Mouse (Mus musculus) kidney, adult 2 months (tissue): ENCODE data around the gene Cdc14a. TPM values are rescaled to one million over a fixed set of nuclear protein-coding genes. Genes with fewer than 3 reads are reported as not detected.
A peak's percentile ranks its signal among the peaks of the same experiment; 100 is the strongest.

ENCODE experiments used
- DNase-seq: peaks from one replicate; pipeline ENCODE4 v3.0.0; 2021
- H3K27ac ChIP-seq: fragments of 200-500 bp; 2 replicates; pipeline ENCODE4 v1.5.1; 2012; ENCODE audit warnings: low read depth, low read length, control low read depth, inconsistent platforms; ENCODE audit not compliant: insufficient read depth
- H3K27me3 ChIP-seq: fragments of 200-500 bp; replicated peaks from 2 replicates; pipeline ENCODE4 v1.6.1; 2012; ENCODE audit warnings: mild to moderate bottlenecking, moderate library complexity, low read length, inconsistent platforms; ENCODE audit not compliant: control insufficient read depth, insufficient read depth
- H3K36me3 ChIP-seq: fragments of 200-500 bp; 2 replicates; pipeline ENCODE4 v1.6.1; 2012; ENCODE audit warnings: mild to moderate bottlenecking, moderate library complexity, low read length, inconsistent platforms; ENCODE audit not compliant: control insufficient read depth, insufficient read depth
- H3K4me1 ChIP-seq: fragments of 200-500 bp; 2 replicates; pipeline ENCODE4 v1.6.1; 2011; ENCODE audit warnings: low read length; ENCODE audit not compliant: control insufficient read depth, insufficient read depth
- H3K4me3 ChIP-seq: fragments of 200-500 bp; 2 replicates; pipeline ENCODE4 v1.5.1; 2011; ENCODE audit warnings: mild to moderate bottlenecking, low read depth, low read length, control low read depth; ENCODE audit not compliant: insufficient read depth
- CTCF ChIP-seq: fragments of 200-500 bp; conservative IDR thresholded peaks from 2 replicates; pipeline ENCODE4 v1.5.1; 2011; ENCODE audit warnings: low read depth, mild to moderate bottlenecking, control low read depth, low read length, moderate library complexity, mixed read lengths; ENCODE audit not compliant: insufficient read depth, insufficient read length
- POLR2A ChIP-seq: fragments of 200-500 bp; IDR thresholded peaks from one replicate; pipeline ENCODE4 v1.6.1; 2011; ENCODE audit warnings: low read depth, low read length, control low read depth
- WGBS: fragments of 180-500 bp; shearing (Covaris S2); methylation state at CpG from one replicate; pipeline ENCODE4 v1.1.7; 2018; 5-methylcytosine and 5-hydroxymethylcytosine counted together
- polyA plus RNA-seq: library from polyadenylated mRNA; depleted of rRNA; stranded (reverse); fragments of >200 nt; gene quantifications from 2 replicates; pipeline ENCODE4 v1.2.3, GENCODE M21; 2012; rRNA removed

The Cdc14a gene
- polyA plus RNA-seq = 5.3 and 5.5 TPM in 2 replicates

DNA sequence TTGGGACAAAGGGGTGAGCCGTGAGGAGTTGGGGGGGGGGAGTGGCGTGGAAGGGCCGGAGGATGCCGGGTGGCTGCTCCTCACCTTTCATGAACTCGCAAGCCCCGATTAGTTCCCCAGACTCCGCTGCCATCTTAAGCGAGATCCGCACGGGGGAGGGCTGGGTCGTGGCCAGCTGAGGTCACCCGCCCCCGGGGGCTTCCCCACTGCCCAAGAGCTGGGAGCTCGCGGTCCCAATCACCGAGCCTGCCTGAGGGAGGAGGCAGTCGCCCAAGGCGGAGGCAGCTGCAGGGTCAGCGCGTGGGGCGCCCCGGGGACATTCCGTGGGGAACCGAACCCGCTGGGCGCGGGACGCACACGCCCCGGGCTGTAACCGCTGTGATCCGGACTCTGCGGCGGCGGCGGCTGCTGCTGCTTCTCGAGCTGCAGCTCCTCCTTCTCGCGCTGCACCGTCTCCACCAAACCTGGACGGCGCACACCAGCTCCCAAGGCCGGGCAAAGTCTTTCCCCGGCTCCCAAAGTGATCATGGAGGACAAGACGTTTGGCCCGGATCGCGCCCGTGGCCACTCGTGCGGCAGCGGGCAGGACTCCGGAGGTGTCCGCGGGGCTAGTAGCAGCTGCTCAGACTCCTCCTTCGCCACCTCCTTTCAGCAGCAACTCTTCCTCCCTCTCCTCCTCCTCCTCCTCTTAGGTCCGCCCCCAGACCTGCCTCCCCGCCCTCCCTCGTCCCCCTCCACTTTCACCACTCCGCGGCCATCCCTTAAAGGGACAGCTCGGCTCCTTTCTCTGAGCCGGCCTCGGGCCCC lies at the start of gene Cdc14a:
Cdc14a (minus strand) TSS at position 680 of the 807 bp plus-strand sequence.
- no peaks in the 10 kb centered on the region for H3K27me3 ChIP-seq
- 0 out of 2 replicates have a peak, but pooled peaks have one; percentile 1 for TF ChIP-seq CTCF
- TF ChIP-seq POLR2A = peak; percentile 79
- under 1% methylated on average over 62 of the region's 64 CpGs for WGBS
- H3K4me1 ChIP-seq = no peaks in the 10 kb centered on the region
- peak; percentile 91 for DNase-seq
- H3K36me3 ChIP-seq = no peaks in the 10 kb centered on the region
- H3K27ac ChIP-seq = peak within 1 kb of the TSS; percentile 62
- H3K4me3 ChIP-seq = peak within 1 kb of the TSS; percentile 78

GRCm38 (mm10) chr3:116465709-116466108 lies 41.9 kb upstream of the Cdc14a start:
- Histone ChIP-seq H3K4me3 (no peak overlapping the region), H3K36me3 (no peaks in the 10 kb centered on the region), H3K27ac (no peak overlapping the region), H3K4me1 (no peaks in the 10 kb centered on the region), H3K27me3 (no peaks in the 10 kb centered on the region)
- no peak for TF ChIP-seq POLR2A
- TF ChIP-seq CTCF = no peak
- WGBS = 87% methylated on average over 12 of the region's 12 CpGs
- no peak for DNase-seq

DNA sequence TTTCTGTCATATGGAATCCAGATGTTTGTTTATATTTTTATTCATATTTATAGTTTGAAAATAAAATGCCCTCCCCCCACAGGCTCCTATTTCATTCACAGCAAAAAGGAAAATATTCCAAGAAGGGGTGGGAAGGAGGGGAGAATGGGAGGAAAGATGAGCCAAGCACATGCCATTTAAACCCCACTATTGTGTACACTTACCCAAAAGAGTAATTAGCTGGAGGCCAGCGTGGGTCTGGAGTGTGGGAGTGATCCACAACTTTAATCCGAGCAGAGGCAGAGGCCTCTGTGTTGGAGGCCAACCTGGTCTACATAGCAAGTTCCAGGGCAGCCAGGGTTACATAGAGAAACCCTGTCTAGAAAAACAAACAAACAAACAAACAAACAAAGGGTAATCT lies 40.5 kb upstream of the Cdc14a start:
- no peak for DNase-seq
- TF ChIP-seq CTCF (no peak), POLR2A (no peak)
- Histone ChIP-seq H3K4me3 (no peak overlapping the region), H3K36me3 (no peaks in the 10 kb centered on the region), H3K27me3 (no peaks in the 10 kb centered on the region), H3K27ac (no peak overlapping the region), H3K4me1 (no peaks in the 10 kb centered on the region)
- 39% methylated on average over 2 of the region's 2 CpGs for WGBS

DNA sequence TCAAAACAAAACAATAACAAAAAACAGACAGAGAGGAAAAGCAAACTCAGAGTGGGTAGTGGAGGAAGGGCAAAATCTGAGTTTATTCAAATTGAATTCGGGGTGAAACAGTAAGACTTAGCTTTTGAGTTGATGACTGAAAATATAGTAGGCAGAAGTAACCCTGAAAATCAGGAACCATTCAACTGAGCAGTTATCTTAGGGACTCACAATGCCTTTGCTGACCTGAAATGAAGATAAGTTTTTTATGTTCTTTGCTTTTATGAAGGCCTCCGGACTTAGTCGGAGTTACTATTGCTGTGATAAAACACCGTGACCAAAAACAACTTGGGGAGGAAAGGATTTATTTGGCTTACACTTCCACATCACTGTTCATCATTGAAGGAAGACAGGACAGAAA lies 37.2 kb upstream of the Cdc14a start:
- 65% methylated on average over 4 of the region's 4 CpGs for WGBS
- TF ChIP-seq CTCF (no peak), POLR2A (no peak)
- no peak for DNase-seq
- no peaks in the 10 kb centered on the region for H3K27me3 ChIP-seq
- H3K4me1 ChIP-seq = no peaks in the 10 kb centered on the region
- no peaks in the 10 kb centered on the region for H3K36me3 ChIP-seq
- no peak overlapping the region for H3K27ac ChIP-seq
- H3K4me3 ChIP-seq = no peak overlapping the region

DNA sequence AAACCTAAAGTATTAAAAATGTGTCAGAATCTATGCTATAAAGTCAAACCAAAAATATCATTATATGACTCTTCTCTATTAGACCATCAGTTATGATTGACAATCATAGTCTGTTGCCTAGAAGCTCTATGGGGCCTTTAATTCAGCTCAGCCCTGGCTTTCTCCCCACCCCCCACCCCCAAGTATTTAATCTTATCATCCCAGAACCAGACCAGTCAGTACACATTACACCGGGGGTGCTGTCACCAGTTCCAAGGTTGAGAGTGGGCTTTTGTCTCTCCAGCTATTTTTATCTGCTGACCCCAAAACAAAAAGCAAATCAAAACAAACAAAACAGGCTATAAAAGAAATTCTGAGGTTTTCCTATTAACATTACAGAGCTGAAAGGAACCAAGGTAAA lies 30.7 kb upstream of the Cdc14a start:
- 70% methylated on average over 1 of the region's 1 CpGs for WGBS
- TF ChIP-seq POLR2A = no peak
- no peak for TF ChIP-seq CTCF
- H3K4me1 ChIP-seq = no peaks in the 10 kb centered on the region

GRCm38 (mm10) chr3:116450741-116451140 lies 26.9 kb upstream of the Cdc14a start:
- H3K4me1 ChIP-seq = no peaks in the 10 kb centered on the region
- no peaks in the 10 kb centered on the region for H3K36me3 ChIP-seq
- TF ChIP-seq CTCF (no peak), POLR2A (no peak)
- no peak for DNase-seq
- no peak overlapping the region for H3K4me3 ChIP-seq
- 59% methylated on average over 3 of the region's 3 CpGs for WGBS
- H3K27ac ChIP-seq = no peak overlapping the region
- no peaks in the 10 kb centered on the region for H3K27me3 ChIP-seq

More for the DNA sequence above, 30.7 kb upstream of the Cdc14a start:
- Histone ChIP-seq H3K27ac (no peak overlapping the region), H3K4me3 (no peak overlapping the region), H3K36me3 (no peaks in the 10 kb centered on the region), H3K27me3 (no peaks in the 10 kb centered on the region)
- DNase-seq = no peak

DNA sequence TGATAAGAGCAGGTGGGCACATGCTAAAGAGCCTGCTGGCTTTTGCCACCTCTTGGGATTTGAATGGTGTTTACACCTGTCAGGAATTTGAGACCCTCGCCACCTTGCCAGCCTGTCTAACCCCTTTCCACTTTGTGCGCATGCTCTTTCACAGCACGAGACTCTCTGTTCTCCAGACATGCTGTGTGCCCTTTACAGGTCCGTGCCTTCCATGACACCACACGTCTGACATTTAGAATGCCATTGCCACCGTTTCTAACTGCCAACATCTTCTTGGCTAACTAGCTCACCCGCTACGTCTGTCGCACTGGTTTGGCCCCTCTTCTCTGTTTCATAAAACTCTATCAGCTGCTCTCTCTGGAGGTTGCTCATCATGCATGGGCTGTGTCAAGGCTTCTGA lies 20.5 kb upstream of the Cdc14a start:
- no peak for DNase-seq
- Histone ChIP-seq H3K4me1 (no peaks in the 10 kb centered on the region), H3K4me3 (no peak overlapping the region), H3K36me3 (no peaks in the 10 kb centered on the region), H3K27ac (no peak overlapping the region), H3K27me3 (no peaks in the 10 kb centered on the region)
- TF ChIP-seq CTCF (no peak), POLR2A (no peak)
- WGBS = 88% methylated on average over 9 of the region's 9 CpGs
